Mouse (Mus musculus) stomach, embryonic 16.5 days (tissue): ENCODE results near the gene Slc43a2. TPM values are rescaled to one million over a fixed set of nuclear protein-coding genes. Genes with fewer than 3 reads are reported as not detected.
A peak's percentile ranks its signal among the peaks of the same experiment; 100 is the strongest.

Experiments
- ATAC-seq: fragments of 200-750 bp; cut with Nextera tagmentation; 2 replicates; pipeline ENCODE4 v1.8.0; 2017; ENCODE audit warnings: moderate number of reproducible peaks, moderate TSS enrichment; ENCODE audit not compliant: insufficient read depth, low FRiP score
- H3K27ac ChIP-seq: fragments of 300-500 bp; sonication (generic); 2 replicates; pipeline ENCODE4 v1.5.1; 2014; ENCODE audit warnings: low read length
- H3K27me3 ChIP-seq: fragments of 300-500 bp; sonication (generic); 2 replicates; pipeline ENCODE4 v1.6.1; 2014; ENCODE audit warnings: low read length, control low read depth, mixed read lengths; ENCODE audit not compliant: control insufficient read depth, insufficient read depth
- H3K36me3 ChIP-seq: fragments of 300-500 bp; sonication (generic); 2 replicates; pipeline ENCODE4 v1.6.1; 2014; ENCODE audit warnings: low read length; ENCODE audit not compliant: control insufficient read depth, insufficient read depth
- H3K4me1 ChIP-seq: fragments of 300-500 bp; sonication (generic); 2 replicates; pipeline ENCODE4 v1.6.1; 2014; ENCODE audit warnings: low read length, control low read depth, mixed read lengths; ENCODE audit not compliant: control insufficient read depth, insufficient read depth
- H3K4me2 ChIP-seq: fragments of 300-500 bp; sonication (generic); 2 replicates; pipeline ENCODE4 v1.6.1; 2014; ENCODE audit warnings: low read depth, low read length, mixed read lengths
- H3K4me3 ChIP-seq: fragments of 300-500 bp; sonication (generic); replicated peaks from 2 replicates; pipeline ENCODE4 v1.5.1; 2014; ENCODE audit warnings: mild to moderate bottlenecking, low read length
- H3K9ac ChIP-seq: fragments of 300-500 bp; sonication (generic); 2 replicates; pipeline ENCODE4 v1.6.1; 2014; ENCODE audit warnings: low read length
- H3K9me3 ChIP-seq: fragments of 300-500 bp; sonication (generic); replicated peaks from 2 replicates; pipeline ENCODE4 v1.6.1; 2016; ENCODE audit warnings: low read length, control low read depth; ENCODE audit not compliant: control insufficient read depth
- WGBS: fragments of 180-500 bp; shearing (Covaris S2); extraction: QIAGEN DNeasy Blood & Tissue Kit; methylation state at CpG from one replicate; pipeline ENCODE4 v1.1.7; 2014; 5-methylcytosine and 5-hydroxymethylcytosine counted together
- polyA plus RNA-seq: library from polyadenylated mRNA; unstranded; fragments of >200 nt; fragmentation: Nextera tagmentation; extraction: Ambion mirVana; gene quantifications from 2 replicates; pipeline ENCODE4 v1.2.1, GENCODE M21; 2015

The Slc43a2 gene
- polyA plus RNA-seq, 1 experiment from 2014 or later = 5.0 TPM

GRCm38 (mm10) chr11:75572854-75573650 lies 41.6 kb downstream of the Slc43a2 start:
- peaks cover 14% of the 10 kb centered on the region for H3K4me1 ChIP-seq
- peak; percentile 86 for ATAC-seq
- 9% methylated on average over 12 of the region's 12 CpGs for WGBS
- peak overlapping the region; percentile 44 for H3K9ac ChIP-seq
- no peaks in the 10 kb centered on the region for H3K27me3 ChIP-seq
- H3K36me3 ChIP-seq = no peaks in the 10 kb centered on the region
- no peak overlapping the region for H3K4me3 ChIP-seq
- H3K27ac ChIP-seq = peak overlapping the region; percentile 66
- H3K4me2 ChIP-seq = peak overlapping the region; percentile 23
- no peaks in the 10 kb centered on the region for H3K9me3 ChIP-seq

DNA sequence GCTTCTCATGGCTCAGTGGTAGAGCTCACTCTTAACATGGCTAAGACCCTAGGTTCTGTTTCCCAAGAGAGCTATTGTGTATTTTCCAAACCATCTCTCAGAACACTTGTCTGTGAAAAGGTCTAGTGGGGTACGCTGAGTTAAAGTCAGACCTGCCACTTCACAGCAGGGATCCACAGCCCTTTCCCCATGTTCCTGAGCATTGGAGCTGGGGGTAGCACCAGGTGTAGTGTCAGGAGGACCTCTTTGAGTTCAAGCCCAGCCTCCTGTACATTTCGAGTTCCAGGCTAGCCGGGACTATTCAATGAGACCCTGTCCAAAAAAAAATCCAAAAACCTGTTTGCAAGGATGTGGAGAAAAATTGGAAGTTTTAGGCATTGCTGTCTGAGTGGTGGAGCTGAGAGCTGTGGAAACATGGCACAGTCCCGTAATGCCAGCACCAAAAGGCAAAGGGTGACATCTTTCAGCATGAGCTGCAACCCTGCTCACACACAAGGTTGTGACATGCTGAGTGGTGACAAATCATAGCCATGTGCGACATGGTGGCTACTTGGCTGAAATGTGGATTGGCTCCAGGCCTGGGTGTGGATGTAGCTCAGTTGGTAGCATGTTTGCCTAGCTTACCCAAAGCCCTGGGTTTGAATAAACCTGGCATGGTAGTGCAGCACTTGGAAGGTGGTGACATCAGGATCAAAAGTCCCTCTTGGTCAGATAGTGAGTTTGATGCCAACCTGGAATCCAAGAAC lies 43.1 kb downstream of the Slc43a2 start:
- no peaks in the 10 kb centered on the region for H3K9me3 ChIP-seq
- no peak overlapping the region for H3K4me3 ChIP-seq
- no peaks in the 10 kb centered on the region for H3K27me3 ChIP-seq
- no peak for ATAC-seq
- H3K4me1 ChIP-seq = peaks cover 14% of the 10 kb centered on the region
- no peaks in the 10 kb centered on the region for H3K36me3 ChIP-seq
- 84% methylated on average over 5 of the region's 5 CpGs for WGBS
- no peak overlapping the region for H3K9ac ChIP-seq
- no peak overlapping the region for H3K27ac ChIP-seq
- no peak overlapping the region for H3K4me2 ChIP-seq

- no peak overlapping the region for H3K4me3 ChIP-seq
- 65% methylated on average over 9 of the region's 9 CpGs for WGBS
- no peak overlapping the region for H3K4me2 ChIP-seq
- no peaks in the 10 kb centered on the region for H3K36me3 ChIP-seq
- no peak for ATAC-seq
- H3K9ac ChIP-seq = no peak overlapping the region
- no peak overlapping the region for H3K27ac ChIP-seq
- no peaks in the 10 kb centered on the region for H3K27me3 ChIP-seq
- no peaks in the 10 kb centered on the region for H3K9me3 ChIP-seq
- H3K4me1 ChIP-seq = peaks cover 14% of the 10 kb centered on the region
These were observed 44.1 kb downstream of the Slc43a2 start for GRCm38 (mm10) chr11:75575560-75576123.

- H3K9ac ChIP-seq = no peak overlapping the region
- no peaks in the 10 kb centered on the region for H3K36me3 ChIP-seq
- H3K27ac ChIP-seq = no peak overlapping the region
- no peak for ATAC-seq
- H3K9me3 ChIP-seq = no peaks in the 10 kb centered on the region
- H3K4me1 ChIP-seq = no peaks in the 10 kb centered on the region
- WGBS = 75% methylated on average over 5 of the region's 5 CpGs
- no peaks in the 10 kb centered on the region for H3K27me3 ChIP-seq
- H3K4me2 ChIP-seq = no peak overlapping the region
- H3K4me3 ChIP-seq = no peak overlapping the region
These were observed 47.1 kb downstream of the Slc43a2 start for GRCm38 (mm10) chr11:75578609-75579008.

GRCm38 (mm10) chr11:75581495-75582149 lies 50.1 kb downstream of the Slc43a2 start:
- WGBS = 92% methylated on average over 7 of the region's 7 CpGs
- no peak overlapping the region for H3K4me3 ChIP-seq

DNA sequence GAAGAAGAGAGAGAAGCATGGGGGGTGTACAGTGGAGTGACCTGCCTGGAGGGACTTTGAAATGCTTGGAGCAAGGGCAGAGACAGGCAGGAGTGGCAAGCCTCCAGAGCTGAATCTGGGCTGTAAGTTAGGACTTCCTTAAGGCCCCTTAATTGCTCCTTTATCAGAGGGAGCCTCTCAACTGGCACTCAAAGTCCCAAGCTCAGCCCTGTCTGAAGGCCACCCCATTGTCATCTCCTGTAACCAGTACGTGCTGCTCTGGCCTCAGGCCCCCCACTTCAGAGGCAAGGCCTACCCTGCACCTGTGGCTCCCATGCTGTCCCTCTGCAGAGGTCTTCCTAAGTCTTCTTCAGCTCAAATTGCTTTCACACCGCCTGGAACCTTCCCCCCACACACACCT lies 52.0 kb downstream of the Slc43a2 start:
- ATAC-seq = no peak
- 72% methylated on average over 2 of the region's 2 CpGs for WGBS
- H3K36me3 ChIP-seq = no peaks in the 10 kb centered on the region
- H3K4me2 ChIP-seq = no peak overlapping the region
- H3K27ac ChIP-seq = no peak overlapping the region
- no peaks in the 10 kb centered on the region for H3K9me3 ChIP-seq
- H3K4me1 ChIP-seq = peaks cover 4% of the 10 kb centered on the region; the same call in 1 of the 2 replicates
- H3K9ac ChIP-seq = no peak overlapping the region
- H3K27me3 ChIP-seq = no peaks in the 10 kb centered on the region
- H3K4me3 ChIP-seq = no peak overlapping the region

More at GRCm38 (mm10) chr11:75581495-75582149, 50.1 kb downstream of the Slc43a2 start:
- H3K4me1 ChIP-seq = no peaks in the 10 kb centered on the region
- H3K4me2 ChIP-seq = no peak overlapping the region
- no peak overlapping the region for H3K9ac ChIP-seq
- H3K9me3 ChIP-seq = no peaks in the 10 kb centered on the region
- H3K27ac ChIP-seq = no peak overlapping the region
- no peak for ATAC-seq
- no peaks in the 10 kb centered on the region for H3K27me3 ChIP-seq
- H3K36me3 ChIP-seq = no peaks in the 10 kb centered on the region

- Histone ChIP-seq H3K36me3 (no peaks in the 10 kb centered on the region), H3K4me2 (no peak overlapping the region), H3K4me1 (peaks cover 16% of the 10 kb centered on the region), H3K27me3 (no peaks in the 10 kb centered on the region), H3K27ac (no peak overlapping the region), H3K9me3 (no peaks in the 10 kb centered on the region), H3K9ac (no peak overlapping the region), H3K4me3 (no peak overlapping the region)
- WGBS = 61% methylated on average over 4 of the region's 4 CpGs
- no peak for ATAC-seq
These were observed 53.6 kb downstream of the Slc43a2 start for GRCm38 (mm10) chr11:75585061-75585460.

- H3K27me3 ChIP-seq = no peaks in the 10 kb centered on the region
- no peak for ATAC-seq
- no peak overlapping the region for H3K4me3 ChIP-seq
- H3K4me2 ChIP-seq = no peak overlapping the region
- WGBS = 81% methylated on average over 5 of the region's 5 CpGs
- no peaks in the 10 kb centered on the region for H3K9me3 ChIP-seq
- H3K9ac ChIP-seq = no peak overlapping the region
- no peak overlapping the region for H3K27ac ChIP-seq
- no peaks in the 10 kb centered on the region for H3K36me3 ChIP-seq
- H3K4me1 ChIP-seq = peaks cover 16% of the 10 kb centered on the region
These were observed 54.5 kb downstream of the Slc43a2 start for GRCm38 (mm10) chr11:75585978-75586377.
